Mouse (Mus musculus) common myeloid progenitor, adult 5-6 weeks (primary cell): ENCODE measurements around the gene Nagk. TPM values are rescaled to one million over a fixed set of nuclear protein-coding genes. Genes with fewer than 3 reads are reported as not detected.
"Not testable (repeated sequence)": the region's sequence is repeated elsewhere in the genome, so short reads cannot be mapped to it uniquely, and the experiment has no call there.

Experiments used
- ATAC-seq: replicated peaks from 2 replicates; pipeline ENCODE4 v1.8.0; 2016; ENCODE audit warnings: low read depth, mild to moderate bottlenecking, moderate TSS enrichment, inconsistent platforms; ENCODE audit not compliant: poor library complexity, severe bottlenecking
- total RNA-seq: library from RNA; stranded (forward); fragments of 200-1000, 187-1606 nt; gene quantifications from 2 replicates; pipeline ENCODE4 v1.2.3, GENCODE M21; 2017

Gene Nagk
- total RNA-seq, 1 experiment from 2014 or later = 9.1 TPM

DNA sequence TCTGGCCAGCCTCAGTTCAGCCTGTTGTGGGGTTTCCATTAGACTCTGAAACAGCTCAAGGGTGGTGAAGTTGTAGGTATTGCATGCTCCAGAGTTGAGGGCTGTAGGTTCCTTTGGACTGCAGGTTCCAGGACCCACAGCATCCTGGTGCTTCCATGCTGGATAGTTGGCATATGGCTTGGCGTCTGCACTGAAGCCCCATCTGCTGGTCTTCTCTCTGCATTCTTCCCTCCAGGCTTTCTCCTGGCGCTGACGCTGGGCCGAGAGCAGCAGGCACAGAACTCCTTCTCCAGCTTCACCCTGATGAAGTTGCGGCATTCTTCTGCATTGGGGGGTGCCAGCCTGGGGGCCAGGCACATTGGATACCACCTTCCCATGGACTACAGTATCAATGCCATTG is 7.3 kb downstream of the Nagk start:
- ATAC-seq = no peak

DNA sequence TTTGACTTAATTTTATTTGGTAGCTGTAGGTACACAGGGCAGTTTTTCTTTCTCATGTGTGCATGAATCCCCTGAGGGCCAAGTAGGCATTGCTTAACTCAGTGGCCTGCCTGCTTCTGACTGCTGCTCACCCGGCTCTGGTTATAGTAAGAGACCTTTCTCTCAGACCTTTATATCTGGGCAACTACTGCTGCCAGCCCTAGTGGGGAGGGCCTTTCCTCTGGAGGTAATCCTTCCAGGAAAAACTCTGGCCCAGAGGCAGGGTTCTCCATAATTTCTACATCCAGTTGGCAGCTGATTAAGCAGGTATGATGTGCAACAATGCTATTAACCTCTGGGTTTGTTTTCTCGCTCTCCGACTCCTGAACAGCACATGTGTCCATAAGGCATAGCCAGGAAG is 8.1 kb downstream of the Nagk start:
- no peak for ATAC-seq

DNA sequence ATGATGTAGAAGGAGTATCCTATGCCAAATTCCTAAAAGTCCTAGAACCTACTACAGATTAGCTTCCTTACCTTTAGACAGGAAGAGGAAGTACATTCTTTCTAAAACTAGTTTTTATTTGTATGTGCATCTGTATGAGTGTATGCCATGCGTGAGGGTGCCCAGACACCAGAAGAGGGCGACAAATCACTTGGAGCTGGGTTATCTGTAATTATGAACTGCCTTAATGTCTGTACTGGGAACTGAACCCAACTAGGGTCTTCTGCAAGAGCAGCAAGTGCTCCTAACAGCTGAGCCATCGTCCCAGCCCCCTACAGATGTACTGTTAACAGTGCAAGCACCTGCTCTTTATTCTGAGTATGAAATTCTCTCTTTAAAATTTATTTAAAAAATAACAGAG is 21.0 kb downstream of the Nagk start:
- no peak for ATAC-seq

DNA sequence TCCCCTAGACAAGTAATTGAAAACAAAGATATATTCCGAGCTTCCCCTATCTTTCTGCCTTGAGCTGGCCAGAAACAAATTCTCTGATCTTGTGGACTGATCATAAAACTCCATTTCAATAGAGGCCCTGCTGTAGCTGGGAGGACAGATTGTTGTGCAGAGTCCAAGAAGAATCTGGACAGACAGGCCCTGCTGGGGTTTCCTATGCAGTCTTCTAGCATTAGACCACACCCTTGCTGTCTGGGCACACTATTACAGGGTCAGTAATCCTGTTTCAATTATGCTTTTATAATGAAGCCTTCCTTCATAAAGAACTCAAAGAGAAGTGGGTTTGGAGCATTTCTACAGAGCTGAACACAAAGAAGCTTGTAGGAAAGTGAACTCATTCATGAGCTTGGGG is 24.2 kb downstream of the Nagk start:
- ATAC-seq = no peak

DNA sequence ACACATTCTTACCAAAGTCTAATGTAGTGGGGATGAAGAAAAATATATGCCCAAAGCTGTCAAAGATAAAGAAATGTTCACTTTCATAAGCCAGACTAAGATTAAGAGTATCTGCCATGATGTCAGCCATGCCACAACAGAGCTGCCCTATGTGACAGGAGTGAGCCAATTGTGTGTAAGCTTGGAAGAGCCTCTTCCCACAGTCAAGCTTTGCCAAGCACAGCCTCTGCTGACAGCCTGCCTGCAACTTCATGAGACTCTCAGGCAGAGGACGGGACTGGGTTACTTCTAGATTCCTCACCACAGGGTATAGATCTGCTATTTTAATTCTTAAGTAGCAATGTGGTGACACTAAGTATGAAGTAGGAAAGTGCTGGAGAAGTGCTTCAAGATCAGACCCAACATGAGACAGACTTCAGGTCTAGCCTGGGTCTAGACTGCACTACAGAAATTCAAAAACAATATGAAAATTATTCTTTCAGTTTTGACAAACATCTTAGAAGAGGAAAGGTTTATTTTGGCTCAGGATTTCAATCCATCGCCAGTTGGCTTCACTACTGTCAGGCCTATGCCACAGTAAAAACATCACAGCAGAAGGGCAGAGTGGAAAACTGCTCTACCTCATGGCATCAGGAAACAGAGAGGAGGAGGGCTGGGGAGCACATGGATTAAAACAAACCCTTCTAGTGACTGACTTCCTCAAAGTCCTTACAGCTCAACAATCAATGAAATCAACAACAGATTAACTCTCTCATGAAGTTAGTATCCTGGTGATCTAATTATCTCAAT is 26.1 kb downstream of the Nagk start:
- no peak for ATAC-seq

DNA sequence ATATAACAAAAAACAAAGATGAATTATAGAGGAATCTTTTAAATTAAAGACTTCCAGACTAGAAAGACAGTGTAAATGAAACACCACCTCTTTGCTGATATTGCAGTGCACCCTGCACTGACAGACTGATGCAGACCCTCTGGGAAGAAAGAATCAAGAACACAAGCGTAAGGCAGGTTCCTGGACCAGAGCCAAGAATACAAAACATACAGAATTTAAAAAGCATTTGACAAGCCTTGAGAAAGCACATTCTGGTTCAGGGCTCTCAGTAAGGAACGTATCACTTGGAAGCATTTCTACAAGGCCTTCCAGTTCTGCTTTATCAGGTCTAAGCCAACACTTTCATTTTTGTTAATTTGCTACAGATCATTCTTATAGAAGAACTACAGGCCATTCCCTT is 27.1 kb downstream of the Nagk start:
- no peak for ATAC-seq

DNA sequence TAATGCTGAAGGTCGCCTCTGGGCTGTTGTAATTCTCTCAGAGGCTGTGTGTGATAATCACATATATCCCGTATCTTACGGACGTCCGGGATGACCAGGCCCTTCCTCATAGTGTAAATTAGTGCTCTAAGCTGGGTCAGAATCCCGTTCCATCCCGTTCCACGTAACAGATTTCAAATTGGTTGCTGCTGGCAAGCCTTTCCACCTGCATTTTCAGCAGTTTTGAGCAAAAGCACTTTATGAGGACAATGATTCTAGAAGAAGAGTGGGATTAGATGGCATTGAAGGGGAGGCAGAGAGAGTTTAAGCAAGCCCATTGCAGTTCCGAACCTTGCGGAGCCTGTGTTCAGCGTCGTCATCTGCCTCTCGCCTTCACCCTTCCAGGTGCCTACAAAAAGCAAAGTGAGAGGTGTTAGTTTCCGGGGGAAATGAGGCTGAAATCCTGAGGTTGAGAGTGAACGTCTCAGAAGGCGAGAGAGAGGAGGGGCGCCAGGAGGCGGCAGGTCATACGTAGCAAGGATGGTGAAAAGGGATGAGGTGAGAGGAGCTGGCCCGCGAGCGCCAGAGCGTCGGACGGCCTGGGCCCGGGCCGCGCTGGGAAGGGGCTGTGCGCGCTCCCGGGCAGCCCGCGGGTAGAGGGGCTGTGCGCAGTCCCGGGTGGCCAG is 36.3 kb downstream of the Nagk start:
- peak; percentile 6 for ATAC-seq

DNA sequence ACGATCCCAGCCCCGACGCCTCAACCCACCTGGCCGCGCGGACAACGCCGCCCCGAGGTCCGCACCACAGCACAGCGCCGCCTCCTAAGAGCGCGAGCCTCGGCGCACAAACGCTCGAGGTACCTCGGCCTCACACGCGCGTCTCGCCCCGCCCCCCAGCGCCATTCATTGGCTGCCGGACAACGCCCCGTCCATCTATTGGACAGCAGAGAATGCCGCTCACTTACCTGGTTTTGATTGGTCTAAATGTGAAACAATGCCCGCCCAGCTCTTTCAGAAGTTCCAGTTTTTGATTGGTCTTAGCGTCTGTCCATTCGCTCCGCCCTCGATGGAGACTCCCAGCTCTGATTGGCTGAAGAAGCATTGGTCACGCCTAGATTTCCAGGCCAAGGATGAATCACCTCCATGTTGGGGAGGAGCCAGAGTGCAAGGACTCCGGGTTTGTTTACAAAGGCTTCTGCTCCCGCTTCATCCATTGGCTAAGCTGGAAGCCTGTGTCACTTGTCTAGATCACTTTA is 36.9 kb downstream of the Nagk start, which contains the start of gene Paip2b:
Gene Paip2b (minus strand): TSS at position 136 of the 518 bp plus-strand sequence.
- ATAC-seq = peak; percentile 98

DNA sequence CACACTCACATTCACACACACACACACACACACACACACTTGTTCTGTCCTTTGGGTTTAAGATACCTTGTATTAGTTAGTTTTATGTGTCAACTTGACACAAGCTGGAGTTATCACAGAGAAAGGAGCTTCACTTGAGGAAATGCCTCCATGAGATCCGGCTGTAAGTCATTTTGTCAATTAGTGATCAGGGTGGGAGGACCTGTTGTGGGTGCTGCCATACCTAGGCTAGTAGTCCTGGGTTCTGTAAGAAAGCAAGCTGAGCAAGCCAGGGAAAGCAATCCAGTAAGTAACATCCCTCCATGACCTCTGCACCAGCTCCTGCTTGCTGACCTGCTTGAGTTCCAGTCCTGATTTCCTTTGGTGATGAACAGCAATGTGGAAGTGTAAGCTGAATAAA is 37.6 kb downstream of the Nagk start:
- ATAC-seq = not testable (repeated sequence)

DNA sequence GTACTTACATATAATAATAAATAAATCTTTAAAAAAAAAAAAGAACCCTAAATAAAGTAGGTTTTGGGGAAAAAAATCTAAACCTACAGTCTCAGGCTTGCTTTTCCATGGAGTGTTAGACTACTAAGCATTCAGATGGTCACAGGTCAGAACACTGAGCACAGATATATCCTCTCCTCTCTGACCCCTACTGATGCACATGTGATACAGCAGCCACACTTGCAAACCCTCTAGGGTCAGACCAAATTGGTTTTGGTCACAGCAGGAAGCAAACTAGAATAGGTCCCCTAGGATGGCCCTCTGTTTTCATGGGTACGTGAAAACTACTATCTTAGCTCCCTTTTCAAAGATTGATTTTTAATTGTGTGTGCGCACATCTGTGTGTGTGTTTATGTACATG is 42.0 kb downstream of the Nagk start:
- ATAC-seq = no peak

DNA sequence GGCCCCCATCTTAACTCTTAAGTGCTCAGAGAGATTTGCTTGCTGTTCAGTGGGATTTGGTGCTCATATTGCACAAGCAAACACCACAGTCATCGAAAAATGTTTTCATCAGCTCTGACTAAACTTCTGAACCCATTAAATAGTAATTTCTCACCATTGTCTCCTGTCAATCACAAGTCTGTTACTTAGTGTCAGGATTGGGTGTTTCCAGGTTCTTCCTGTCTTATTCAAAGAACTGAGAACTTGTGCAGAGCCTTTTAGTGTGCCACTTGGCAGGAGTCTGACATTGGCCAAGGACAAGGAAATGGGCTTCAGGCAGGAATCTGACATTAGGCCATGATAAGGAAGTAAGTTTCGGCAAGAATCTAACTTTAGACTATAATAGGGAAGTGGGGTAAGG is 43.3 kb downstream of the Nagk start:
- ATAC-seq = no peak

DNA sequence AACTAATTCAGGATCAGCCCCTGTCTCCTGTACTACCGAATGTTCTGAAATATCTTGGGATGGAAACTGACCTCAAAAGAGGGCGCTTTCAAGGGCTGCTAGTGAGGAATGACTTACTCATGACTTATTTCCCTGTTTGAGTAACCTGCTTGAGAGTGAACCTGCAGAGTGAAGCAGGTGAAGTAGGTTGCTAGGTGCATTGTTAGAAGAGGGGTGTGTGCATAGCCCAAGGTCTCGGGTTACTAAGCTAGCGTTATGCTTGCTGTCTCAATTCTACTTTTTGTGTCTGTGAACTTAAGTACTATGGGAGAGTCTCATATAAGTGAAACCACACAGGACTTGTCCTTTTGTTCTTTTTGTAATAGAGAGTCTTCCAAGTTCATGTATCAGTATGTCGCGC is 45.3 kb downstream of the Nagk start:
- ATAC-seq = no peak

DNA sequence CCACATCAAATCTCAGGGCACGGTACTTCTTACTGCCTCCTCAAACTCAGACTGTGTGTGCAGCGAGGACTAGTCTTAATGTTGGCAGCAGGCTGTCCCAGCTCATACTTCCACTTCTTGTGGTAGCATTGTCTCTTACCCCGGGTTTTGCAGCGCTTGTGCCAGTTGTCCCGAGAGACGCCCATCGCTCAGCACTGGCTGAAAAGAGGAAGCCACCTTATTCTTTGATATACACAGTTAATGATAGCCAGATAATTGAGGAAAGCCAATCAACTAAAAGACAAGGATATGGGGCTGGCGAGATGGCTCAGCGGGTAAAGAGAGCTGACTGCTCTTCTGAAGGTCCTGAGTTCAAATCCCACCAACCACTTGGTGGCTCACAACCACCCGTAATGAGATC is 50.1 kb downstream of the Nagk start:
- 0 out of 2 replicates have a peak, but pooled peaks have one; percentile 45 for ATAC-seq

DNA sequence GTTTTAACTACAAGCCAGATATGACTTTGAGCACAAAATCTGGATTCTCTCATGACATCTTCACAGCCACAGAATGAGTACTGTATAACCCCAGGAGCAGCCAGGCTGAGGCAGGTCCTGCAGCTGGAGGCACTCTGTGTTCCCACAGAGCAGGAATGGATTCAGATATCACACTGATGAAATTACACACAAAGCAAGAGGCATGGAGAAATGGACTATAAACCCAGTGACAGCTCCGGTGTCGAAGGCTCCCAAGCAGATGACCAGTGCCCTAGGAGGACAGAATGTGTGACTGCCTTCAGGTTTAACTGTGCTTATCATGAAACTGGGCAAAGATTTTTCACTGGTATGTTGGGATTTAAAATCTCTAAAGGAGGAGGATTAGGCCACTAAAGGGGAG is 51.4 kb downstream of the Nagk start:
- no peak for ATAC-seq

DNA sequence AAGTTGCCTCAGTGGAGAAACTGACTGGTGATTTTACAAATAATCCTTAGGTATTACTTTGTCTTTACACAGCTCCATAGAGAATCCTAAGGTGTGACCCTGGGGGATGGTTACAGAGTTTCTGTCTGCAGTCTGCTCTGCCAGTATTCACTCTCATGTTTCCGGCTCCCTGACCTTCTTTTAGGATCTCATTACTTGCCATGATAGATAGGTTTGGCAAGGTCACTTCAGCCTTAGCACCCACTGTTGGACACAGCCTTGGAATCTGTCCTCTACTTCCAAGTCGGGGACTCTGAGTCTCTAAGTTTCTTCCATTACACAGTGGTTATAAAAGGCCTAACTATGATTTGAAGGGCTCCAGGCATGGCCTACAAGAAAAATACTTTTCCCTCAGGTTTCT is 54.7 kb downstream of the Nagk start:
- no peak for ATAC-seq

Other genes with a start within 250 kb of the Nagk start
- gene Stambp, start 222.3 kb upstream of the Nagk start, total RNA-seq = 6.4 and 9.3 TPM in 2 replicates
- not detected in 2 replicates for gene Clec4f, start 138.8 kb upstream of the Nagk start, total RNA-seq
- not detected in 2 replicates for gene Cd207, start 117.1 kb upstream of the Nagk start, total RNA-seq
- gene Vax2, start 83.7 kb upstream of the Nagk start, total RNA-seq = not detected in 2 replicates
- gene Atp6v1b1, start 52.0 kb upstream of the Nagk start, total RNA-seq = not detected in 2 replicates
- gene Ankrd53, start 32.3 kb upstream of the Nagk start, total RNA-seq = not detected in 2 replicates
- 30.9 and 37.2 TPM in 2 replicates for gene Tex261, start 19.2 kb upstream of the Nagk start, total RNA-seq
- gene Paip2b, start 36.8 kb downstream of the Nagk start, total RNA-seq = 13.2 and 23.2 TPM in 2 replicates
- gene Zfp638, start 72.1 kb downstream of the Nagk start, total RNA-seq = 139 and 144 TPM in 2 replicates
- gene Dysf, start 213.6 kb downstream of the Nagk start, total RNA-seq = not detected in 2 replicates